Mouse (Mus musculus) embryonic fibroblast, embryonic 13.5 days (primary cell): ENCODE measurements around the gene Pdik1l.

ENCODE experiments used
- CTCF ChIP-seq: IDR thresholded peaks from 2 replicates; pipeline ENCODE4 v1.5.1; 2011; ENCODE audit warnings: mild to moderate bottlenecking, control low read depth, low read length, moderate library complexity, borderline replicate concordance; ENCODE audit not compliant: insufficient read depth
- POLR2A ChIP-seq: IDR thresholded peaks from 2 replicates; pipeline ENCODE4 v1.6.1; 2011; ENCODE audit warnings: low read depth, mild to moderate bottlenecking, control low read depth, low read length, moderate library complexity

- TF ChIP-seq CTCF, result no peak
- no peak for TF ChIP-seq POLR2A
Measured at GRCm38 (mm10) chr4:134312341-134312740, 24.6 kb upstream of the Pdik1l start.
